Mouse (Mus musculus) subcutaneous adipose tissue, adult 2 months (tissue): ENCODE data around the gene Sfxn3. TPM values are rescaled to one million over a fixed set of nuclear protein-coding genes. Genes with fewer than 3 reads are reported as not detected.

ENCODE experiments used
- polyA plus RNA-seq: library from polyadenylated mRNA; depleted of rRNA; stranded (reverse); fragments of >200 nt; gene quantifications from 2 replicates; pipeline ENCODE4 v1.2.3, GENCODE M21; 2012; ENCODE audit warnings: low replicate concordance; rRNA removed

Gene Sfxn3
- 30.2 and 68.5 TPM in 2 replicates for polyA plus RNA-seq

GRCm38 (mm10) chr19:45047417-45047934 is at the start of gene Sfxn3:
Gene Sfxn3, plus strand, starts transcription at chr19:45047503.

GRCm38 (mm10) chr19:45005444-45005843 is 41.9 kb upstream of the Sfxn3 start, which contains the start of gene Twnk:
Gene Twnk, plus strand, starts transcription at chr19:45005663.

GRCm38 (mm10) chr19:45005957-45006712 is 41.2 kb upstream of the Sfxn3 start, which contains the start of gene Mrpl43:
Gene Mrpl43, minus strand, starts transcription at chr19:45006442.

GRCm38 (mm10) chr19:45014335-45014971 is 32.9 kb upstream of the Sfxn3 start, which contains the start of gene Lzts2:
Gene Lzts2, plus strand, starts transcription at chr19:45014414.

GRCm38 (mm10) chr19:45045651-45046050 is 1.7 kb upstream of the Sfxn3 start, which contains the start of gene Pdzd7:
Gene Pdzd7, minus strand, starts transcription at chr19:45045717.

GRCm38 (mm10) chr19:45074580-45075322 is 27.4 kb downstream of the Sfxn3 start, which contains the start of gene Kazald1:
Gene Kazald1, plus strand, starts transcription at chr19:45075241.

Other genes starting within 250 kb of the Sfxn3 start
- 15.8 and 36.2 TPM in 2 replicates for gene Slf2, start 116.4 kb upstream of the Sfxn3 start, polyA plus RNA-seq
- gene Sema4g, start 58.4 kb upstream of the Sfxn3 start, polyA plus RNA-seq = 4.0 and 12.5 TPM in 2 replicates
- gene Twnk, start 41.8 kb upstream of the Sfxn3 start, polyA plus RNA-seq = 9.0 and 19.2 TPM in 2 replicates
- 65.1 and 69.4 TPM in 2 replicates for gene Mrpl43, start 41.1 kb upstream of the Sfxn3 start, polyA plus RNA-seq
- 121 and 175 TPM in 2 replicates for gene Lzts2, start 33.1 kb upstream of the Sfxn3 start, polyA plus RNA-seq
- gene Pdzd7, start 1.8 kb upstream of the Sfxn3 start, polyA plus RNA-seq = 0.34 and 0.41 TPM in 2 replicates
- gene Kazald1, start 27.7 kb downstream of the Sfxn3 start, polyA plus RNA-seq = 4.7 and 5.1 TPM in 2 replicates
- not detected in 2 replicates for gene Tlx1, start 103.2 kb downstream of the Sfxn3 start, polyA plus RNA-seq
- gene Lbx1, start 188.3 kb downstream of the Sfxn3 start, polyA plus RNA-seq = not detected in 2 replicates